Mouse (Mus musculus): ENCODE results near the gene Cdhr4.

Gene Cdhr4

DNA sequence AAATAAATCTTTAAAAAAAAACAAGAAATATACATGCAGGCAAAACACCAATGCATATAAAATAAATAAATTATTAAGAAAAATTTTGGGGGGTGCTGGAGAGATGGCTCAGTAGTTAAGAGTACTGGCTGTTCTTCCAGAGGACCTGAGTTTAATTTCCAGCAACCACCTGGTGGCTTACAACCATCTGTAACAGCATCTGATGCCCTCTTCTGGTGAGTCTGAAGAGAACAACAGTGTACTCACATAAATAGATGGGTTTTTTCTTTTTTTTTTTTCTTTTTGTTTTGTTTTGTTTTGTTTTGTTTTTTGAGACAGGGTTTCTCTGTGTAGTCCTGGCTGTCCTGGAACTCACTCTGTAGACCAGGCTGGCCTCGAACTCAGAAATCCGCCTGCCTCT lies 21.3 kb downstream of the Cdhr4 start:
- 98% methylated on average over 2 of the region's 2 CpGs for WGBS

DNA sequence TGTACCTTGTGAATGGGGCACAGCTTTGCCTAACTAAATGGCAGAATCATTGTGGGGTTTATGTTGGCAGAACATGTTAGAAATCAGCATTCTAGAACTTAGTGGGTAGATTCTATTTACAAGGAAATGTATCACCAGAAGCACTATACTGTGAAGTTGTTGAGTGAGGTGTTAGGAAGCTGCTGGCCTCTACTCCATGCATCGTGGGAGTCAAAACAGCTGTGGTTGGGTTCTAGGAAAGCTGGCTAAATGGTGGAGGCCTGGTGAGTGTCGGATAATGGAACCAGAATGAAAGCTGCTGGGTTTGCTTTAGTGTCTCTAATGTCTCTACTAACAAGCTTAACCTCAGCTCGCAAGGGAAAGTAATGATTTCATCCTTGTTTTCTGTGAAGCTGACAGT lies 24.8 kb downstream of the Cdhr4 start:
- 33% methylated on average over 3 of the region's 3 CpGs for WGBS

DNA sequence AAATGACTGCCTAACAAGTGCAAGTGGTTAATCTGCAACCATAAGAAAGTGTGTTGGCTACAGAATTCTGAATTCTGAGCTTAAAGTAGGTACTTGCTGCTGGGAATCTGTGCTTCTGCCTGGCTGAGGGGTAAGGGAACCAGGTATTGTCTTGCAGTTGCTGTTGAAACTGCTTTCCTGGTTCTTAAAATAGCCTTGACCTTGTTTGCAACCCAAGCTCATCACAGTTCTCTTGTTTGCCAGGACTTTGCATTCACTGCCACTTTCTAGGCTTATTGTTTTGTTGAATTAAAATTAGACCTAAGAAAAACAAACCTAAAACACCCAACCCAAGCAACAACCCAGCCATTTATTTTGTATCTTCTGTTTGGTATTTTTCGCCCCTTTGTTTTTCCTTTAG lies 28.4 kb downstream of the Cdhr4 start:
- WGBS = 71% methylated on average over 1 of the region's 1 CpGs

GRCm38 (mm10) chr9:108023216-108023615 lies 30.9 kb downstream of the Cdhr4 start:
- 77% methylated on average over 3 of the region's 3 CpGs for WGBS

DNA sequence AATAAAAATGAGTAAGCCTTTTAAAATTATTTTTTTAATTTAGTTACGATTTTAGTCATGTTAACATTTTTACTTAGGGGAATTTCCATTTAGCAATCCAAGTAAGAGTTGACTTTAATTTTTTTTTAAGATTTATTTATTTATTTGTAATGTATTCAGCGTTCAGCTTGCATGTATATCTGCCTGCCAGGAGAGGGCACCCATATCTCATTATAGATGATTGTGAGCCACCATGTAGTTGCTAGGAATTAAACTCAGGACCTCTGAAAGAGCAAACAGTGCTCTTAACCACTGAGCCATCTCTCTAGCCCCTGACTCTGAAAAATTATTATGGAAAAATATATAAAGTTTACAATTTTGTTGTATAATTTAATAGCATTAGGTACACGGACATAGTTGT lies 34.3 kb downstream of the Cdhr4 start:
- 62% methylated on average over 3 of the region's 3 CpGs for WGBS

DNA sequence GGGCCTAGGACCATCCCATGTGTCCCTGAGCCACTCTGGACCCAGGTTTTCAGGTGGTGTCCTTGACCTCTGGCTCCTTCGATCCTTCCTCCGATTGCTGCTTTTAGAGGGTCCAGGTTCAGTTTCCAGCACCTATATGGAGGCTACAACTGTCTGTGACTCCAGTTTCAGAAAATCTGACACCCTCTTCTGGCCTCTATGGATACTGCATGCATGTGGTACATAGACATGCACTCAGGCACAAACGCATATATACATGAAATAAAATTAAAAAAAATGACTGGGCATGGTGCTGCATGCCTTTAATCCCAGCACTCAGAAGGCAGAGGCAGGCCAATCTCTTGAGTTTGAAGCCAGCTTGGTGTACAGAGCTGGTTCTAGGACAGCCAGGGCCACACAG lies 35.6 kb downstream of the Cdhr4 start:
- WGBS = 96% methylated on average over 3 of the region's 3 CpGs

GRCm38 (mm10) chr9:108032126-108032525 lies 39.8 kb downstream of the Cdhr4 start:
- WGBS = 88% methylated on average over 5 of the region's 5 CpGs

DNA sequence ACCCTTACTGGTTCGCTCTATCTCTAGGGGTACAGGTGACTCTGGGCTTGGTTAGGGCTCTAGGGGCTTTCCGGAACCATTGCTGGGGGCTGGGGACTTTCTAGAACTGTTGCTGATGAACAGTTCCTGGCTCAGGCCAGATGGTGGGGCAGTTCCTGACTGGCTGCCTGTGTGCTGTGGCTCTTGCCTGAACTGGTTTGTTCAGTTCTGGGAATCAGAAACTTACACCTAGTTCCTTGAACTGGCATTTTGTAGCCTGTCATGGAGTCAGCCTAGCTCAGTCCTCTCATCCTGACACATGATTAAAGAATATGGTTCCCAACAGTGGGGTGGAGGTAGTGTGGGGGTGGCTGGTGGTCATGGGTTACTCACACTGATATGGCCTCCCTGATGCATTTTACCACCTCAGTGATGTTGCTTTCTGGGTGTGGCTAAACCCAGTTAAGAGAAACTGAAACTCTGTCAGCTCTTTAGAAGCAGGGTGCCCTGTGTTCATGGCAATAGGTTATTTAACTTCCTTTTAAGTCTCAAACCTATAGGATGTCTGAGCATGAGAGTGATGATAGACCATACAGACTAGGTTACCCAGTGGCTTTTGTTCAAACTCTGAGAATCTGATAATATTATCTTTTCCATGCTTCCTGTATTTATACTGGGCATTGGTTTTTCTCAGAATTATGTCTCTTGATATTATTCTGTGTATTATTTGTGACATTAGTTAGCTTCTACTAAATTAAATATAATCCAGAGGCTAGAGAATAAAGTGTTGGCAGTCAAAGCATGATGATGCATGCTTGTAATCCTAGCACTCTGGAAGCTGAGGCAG lies 43.2 kb downstream of the Cdhr4 start:
- WGBS = 96% methylated on average over 2 of the region's 2 CpGs

GRCm38 (mm10) chr9:108044751-108045492 lies 52.6 kb downstream of the Cdhr4 start:
- WGBS = 96% methylated on average over 8 of the region's 8 CpGs

DNA sequence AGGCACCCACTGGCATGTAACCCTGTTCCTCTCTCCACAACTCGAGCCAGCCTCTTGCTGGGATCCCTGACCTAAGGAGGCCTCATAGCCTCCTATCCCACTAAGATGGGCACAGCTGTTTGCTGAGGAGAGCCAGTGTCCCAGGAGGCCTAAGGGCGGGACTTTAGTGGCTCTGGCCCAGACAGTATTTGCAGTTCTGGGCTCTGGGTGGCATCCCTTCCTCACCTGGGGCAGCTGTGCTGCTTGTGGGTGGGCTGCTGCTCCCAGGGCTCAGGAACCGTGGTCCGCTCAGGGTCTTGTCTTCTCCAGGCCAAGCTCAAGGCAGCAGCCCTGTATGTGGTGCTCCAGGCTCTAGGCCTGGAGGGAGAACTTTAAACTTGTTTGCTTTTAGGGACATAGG lies 54.3 kb downstream of the Cdhr4 start:
- WGBS = 88% methylated on average over 4 of the region's 4 CpGs

DNA sequence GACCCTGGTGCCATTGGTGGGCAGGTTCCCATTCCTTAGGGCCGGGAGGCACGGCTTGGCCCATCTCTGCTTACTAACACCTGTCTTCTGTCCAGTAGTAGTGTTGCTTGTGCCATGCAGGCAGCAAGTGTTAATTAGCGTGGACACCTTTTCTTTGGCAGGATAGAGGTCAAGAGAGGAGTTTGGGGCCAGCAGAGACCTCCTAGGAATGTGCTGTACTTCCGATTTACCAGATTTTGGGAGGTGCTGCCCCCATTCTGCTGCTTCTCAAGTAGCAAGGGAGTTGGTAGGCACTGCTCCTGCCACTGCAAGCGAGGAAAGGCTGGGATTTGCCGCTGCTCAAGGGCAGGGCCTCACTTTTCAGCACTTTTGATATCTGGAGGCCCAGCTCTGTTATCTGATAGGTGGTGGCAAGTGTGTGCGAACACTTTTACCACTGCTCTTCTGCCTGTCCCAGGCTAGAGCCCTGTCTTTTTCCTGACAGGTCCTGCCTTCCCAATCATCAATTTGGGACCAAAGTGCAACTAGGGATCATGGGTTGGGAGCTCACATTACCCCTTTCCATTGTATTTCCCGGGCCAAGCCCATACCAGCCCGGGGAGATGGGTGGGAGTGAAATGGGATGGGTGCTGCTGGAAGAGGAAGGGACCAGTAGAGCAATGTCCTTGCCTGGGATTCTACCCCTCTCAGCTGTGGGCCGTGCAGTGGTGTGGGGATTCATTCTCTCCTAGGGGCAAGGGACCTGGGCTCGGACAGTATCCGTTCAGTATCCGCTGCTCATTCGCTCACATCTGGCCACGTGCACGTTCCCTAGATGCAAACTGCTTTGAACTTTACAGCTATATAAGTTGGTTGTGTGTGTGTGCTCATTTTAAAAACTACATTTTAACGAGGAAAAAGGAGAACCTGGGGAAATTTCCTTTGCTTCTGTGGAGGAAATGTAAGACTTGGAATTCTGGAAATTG lies 55.6 kb downstream of the Cdhr4 start:
- 46% methylated on average over 17 of the region's 17 CpGs for WGBS

- 1% methylated on average over 19 of the region's 19 CpGs for WGBS
Observed at GRCm38 (mm10) chr9:108048566-108048955, 56.3 kb downstream of the Cdhr4 start.

DNA sequence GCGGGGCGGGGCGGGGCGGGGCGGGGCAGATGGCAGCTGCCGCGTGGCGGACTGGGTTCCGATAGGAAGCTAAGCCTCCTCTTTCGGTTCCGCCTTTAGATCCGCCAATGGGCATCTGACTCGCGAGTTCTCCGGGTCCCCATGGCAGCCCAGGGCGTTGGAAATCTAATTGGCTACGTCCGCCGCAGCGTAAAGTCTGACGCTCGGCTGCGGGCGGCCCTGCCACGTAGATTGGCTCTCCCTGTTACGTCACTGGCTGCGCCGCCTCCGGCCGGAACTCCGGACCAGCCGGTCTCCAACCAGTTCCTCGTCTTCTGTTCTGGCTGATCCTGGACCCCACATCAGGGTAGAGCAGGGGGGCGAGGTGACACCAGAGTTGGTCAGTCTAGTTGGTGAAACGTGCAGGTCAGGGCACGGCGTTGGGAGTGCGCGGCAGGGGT lies 56.7 kb downstream of the Cdhr4 start, which contains the start of gene Gmppb:
TSS of gene Gmppb (plus strand) at position 227 of the 440 bp plus-strand sequence.
- under 1% methylated on average over 39 of the region's 39 CpGs for WGBS

All from cerebral cortex, adult 2 months (tissue).